Mouse (Mus musculus): ENCODE data around the gene Coq10b. TPM values are rescaled to one million over a fixed set of nuclear protein-coding genes. Genes with fewer than 3 reads are reported as not detected.

Gene Coq10b
- total RNA-seq, 1 experiment: 20.4 TPM

GRCm38 (mm10) chr1:55028512-55029249, 23.9 kb upstream of the Coq10b start:
- Histone ChIP-seq H3K36me3 (ENCODE audit: control insufficient read depth, insufficient read depth, low read length, poor library complexity, severe bottlenecking) (no peaks in the 10 kb centered on the region), H3K9me3 (ENCODE audit: control insufficient read depth, insufficient read depth, low read depth, low read length) (no peaks in the 10 kb centered on the region), H3K4me3 (ENCODE audit: insufficient read depth in 1 of 2, low read depth in 1 of 2, low read length in 2 of 2, poor library complexity in 1 of 2, severe bottlenecking in 1 of 2) (0 out of 4 replicates have a peak overlapping the region, but pooled peaks of 1 of the 2 experiments have one; percentile 14), H3K4me1 (ENCODE audit: control insufficient read depth in 2 of 2, insufficient read depth in 2 of 2, low read length in 2 of 2, poor library complexity in 1 of 2) (peaks cover 0 to 11% of the 10 kb centered on the region in 2 experiments; a peak in 3 of 4 replicates), H3K9ac (ENCODE audit: insufficient read depth, low read depth, low read length, poor library complexity, severe bottlenecking) (peak overlapping the region; percentile 48), H3K27ac (ENCODE audit: insufficient read depth, low read depth, low read length, poor library complexity, severe bottlenecking) (peak overlapping the region; percentile 51; the same call in 1 of the 2 replicates)
- no peak for TF ChIP-seq ZC3H11A (IDR thresholded peaks at IDR 0.05; ENCODE audit: borderline replicate concordance, low read depth, low read length)
- TF ChIP-seq HCFC1 (IDR thresholded peaks at IDR 0.05; ENCODE audit: borderline replicate concordance, insufficient read depth, low read length): no peak
- TF ChIP-seq MAFK (IDR thresholded peaks at IDR 0.05; ENCODE audit: insufficient read depth, low read depth, low read length): no peak
- TF ChIP-seq ZNF384 (IDR thresholded peaks at IDR 0.05; ENCODE audit: low read depth, low read length): no peak
- no peak for TF ChIP-seq CHD2 (IDR thresholded peaks at IDR 0.05; ENCODE audit: low read depth, low read length)
- no peak for DNase-seq (ENCODE audit: low read depth, low spot score)
- in situ Hi-C loops (cut with MboI; ENCODE audit: low sequenced_read_pairs in 2 of 2, unreplicated experiment in 2 of 2): no loop called here

- H3K9ac ChIP-seq (ENCODE audit: insufficient read depth, low read depth, low read length, poor library complexity, severe bottlenecking): no peak overlapping the region
- H3K9me3 ChIP-seq (ENCODE audit: control insufficient read depth, insufficient read depth, low read depth, low read length): no peaks in the 10 kb centered on the region
These were observed 23.1 kb upstream of the Coq10b start for GRCm38 (mm10) chr1:55029446-55029845.

GRCm38 (mm10) chr1:55031026-55031779, 21.4 kb upstream of the Coq10b start:
- in situ Hi-C loops (cut with MboI; ENCODE audit: low sequenced_read_pairs in 2 of 2, unreplicated experiment in 2 of 2): no loop called here
- H3K27ac ChIP-seq (ENCODE audit: insufficient read depth, low read depth, low read length, poor library complexity, severe bottlenecking): no peak overlapping the region
- H3K4me1 ChIP-seq (ENCODE audit: control insufficient read depth in 2 of 2, insufficient read depth in 2 of 2, low read length in 2 of 2, poor library complexity in 1 of 2): peaks cover 0 to 11% of the 10 kb centered on the region in 2 experiments; a peak in 3 of 4 replicates

More at GRCm38 (mm10) chr1:55029446-55029845, 23.1 kb upstream of the Coq10b start:
- no peak overlapping the region for H3K4me3 ChIP-seq (ENCODE audit: insufficient read depth in 1 of 2, low read depth in 1 of 2, low read length in 2 of 2, poor library complexity in 1 of 2, severe bottlenecking in 1 of 2)
- in situ Hi-C loops (cut with MboI; ENCODE audit: low sequenced_read_pairs in 2 of 2, unreplicated experiment in 2 of 2): no loop called here
- peaks cover 0 to 11% of the 10 kb centered on the region in 2 experiments; a peak in 3 of 4 replicates for H3K4me1 ChIP-seq (ENCODE audit: control insufficient read depth in 2 of 2, insufficient read depth in 2 of 2, low read length in 2 of 2, poor library complexity in 1 of 2)
- H3K27ac ChIP-seq (ENCODE audit: insufficient read depth, low read depth, low read length, poor library complexity, severe bottlenecking): no peak overlapping the region
- no peak for DNase-seq (ENCODE audit: low read depth, low spot score)
- H3K36me3 ChIP-seq (ENCODE audit: control insufficient read depth, insufficient read depth, low read length, poor library complexity, severe bottlenecking): no peaks in the 10 kb centered on the region
- TF ChIP-seq CHD2 (IDR thresholded peaks at IDR 0.05; ENCODE audit: low read depth, low read length) (no peak), HCFC1 (IDR thresholded peaks at IDR 0.05; ENCODE audit: borderline replicate concordance, insufficient read depth, low read length) (no peak)

GRCm38 (mm10) chr1:55039944-55040343, 12.6 kb upstream of the Coq10b start:
- H3K4me1 ChIP-seq (ENCODE audit: control insufficient read depth in 2 of 2, insufficient read depth in 2 of 2, low read length in 2 of 2, poor library complexity in 1 of 2): no peaks in the 10 kb centered on the region
- in situ Hi-C loops (cut with MboI; ENCODE audit: low sequenced_read_pairs in 2 of 2, unreplicated experiment in 2 of 2): no loop called here
- no peak for DNase-seq (ENCODE audit: low read depth, low spot score)

More at GRCm38 (mm10) chr1:55031026-55031779, 21.4 kb upstream of the Coq10b start:
- peak; percentile 81 for TF ChIP-seq ZNF384 (IDR thresholded peaks at IDR 0.05; ENCODE audit: low read depth, low read length)
- no peak for TF ChIP-seq ZC3H11A (IDR thresholded peaks at IDR 0.05; ENCODE audit: borderline replicate concordance, low read depth, low read length)
- no peaks in the 10 kb centered on the region for H3K9me3 ChIP-seq (ENCODE audit: control insufficient read depth, insufficient read depth, low read depth, low read length)
- no peak overlapping the region for H3K4me3 ChIP-seq (ENCODE audit: insufficient read depth in 1 of 2, low read depth in 1 of 2, low read length in 2 of 2, poor library complexity in 1 of 2, severe bottlenecking in 1 of 2)
- no peak for DNase-seq (ENCODE audit: low read depth, low spot score)
- H3K36me3 ChIP-seq (ENCODE audit: control insufficient read depth, insufficient read depth, low read length, poor library complexity, severe bottlenecking): no peaks in the 10 kb centered on the region
- H3K9ac ChIP-seq (ENCODE audit: insufficient read depth, low read depth, low read length, poor library complexity, severe bottlenecking): no peak overlapping the region

More at GRCm38 (mm10) chr1:55039944-55040343, 12.6 kb upstream of the Coq10b start:
- Histone ChIP-seq H3K9ac (ENCODE audit: insufficient read depth, low read depth, low read length, poor library complexity, severe bottlenecking) (no peak overlapping the region), H3K9me3 (ENCODE audit: control insufficient read depth, insufficient read depth, low read depth, low read length) (no peaks in the 10 kb centered on the region), H3K4me3 (ENCODE audit: insufficient read depth in 1 of 2, low read depth in 1 of 2, low read length in 2 of 2, poor library complexity in 1 of 2, severe bottlenecking in 1 of 2) (no peak overlapping the region), H3K36me3 (ENCODE audit: control insufficient read depth, insufficient read depth, low read length, poor library complexity, severe bottlenecking) (no peaks in the 10 kb centered on the region), H3K27ac (ENCODE audit: insufficient read depth, low read depth, low read length, poor library complexity, severe bottlenecking) (no peak overlapping the region)
- no peak for TF ChIP-seq ZNF384 (IDR thresholded peaks at IDR 0.05; ENCODE audit: low read depth, low read length)
- TF ChIP-seq ZC3H11A (IDR thresholded peaks at IDR 0.05; ENCODE audit: borderline replicate concordance, low read depth, low read length): no peak
- TF ChIP-seq MAFK (IDR thresholded peaks at IDR 0.05; ENCODE audit: insufficient read depth, low read depth, low read length): no peak
- no peak for TF ChIP-seq HCFC1 (IDR thresholded peaks at IDR 0.05; ENCODE audit: borderline replicate concordance, insufficient read depth, low read length)
- TF ChIP-seq CHD2 (IDR thresholded peaks at IDR 0.05; ENCODE audit: low read depth, low read length): no peak
